Mouse (Mus musculus): Measurements from ENCODE around the gene Spink4.

Gene Spink4

DNA sequence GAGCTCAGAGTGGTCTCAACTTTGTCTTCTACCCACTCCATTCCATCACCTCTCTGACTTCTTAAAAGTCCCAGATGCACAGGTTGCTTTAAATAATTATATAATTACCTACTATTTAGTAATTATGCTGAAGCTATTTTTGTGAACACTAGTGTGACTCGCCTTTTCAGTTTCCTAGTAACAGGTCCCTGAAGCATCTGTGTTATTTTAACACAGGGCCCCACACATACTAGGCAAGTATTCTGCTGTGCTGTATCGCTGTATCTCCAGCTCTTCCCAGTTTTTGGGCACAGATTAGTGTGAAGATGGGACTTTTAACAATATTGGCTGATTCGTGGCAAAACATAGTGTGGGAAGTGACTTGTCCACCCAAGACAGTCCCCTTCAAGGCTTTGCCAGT, 43.7 kb downstream of the Spink4 start:
- no peak for DNase-seq (ENCODE audit: low read depth in 1 of 2, low spot score in 2 of 2)

DNA sequence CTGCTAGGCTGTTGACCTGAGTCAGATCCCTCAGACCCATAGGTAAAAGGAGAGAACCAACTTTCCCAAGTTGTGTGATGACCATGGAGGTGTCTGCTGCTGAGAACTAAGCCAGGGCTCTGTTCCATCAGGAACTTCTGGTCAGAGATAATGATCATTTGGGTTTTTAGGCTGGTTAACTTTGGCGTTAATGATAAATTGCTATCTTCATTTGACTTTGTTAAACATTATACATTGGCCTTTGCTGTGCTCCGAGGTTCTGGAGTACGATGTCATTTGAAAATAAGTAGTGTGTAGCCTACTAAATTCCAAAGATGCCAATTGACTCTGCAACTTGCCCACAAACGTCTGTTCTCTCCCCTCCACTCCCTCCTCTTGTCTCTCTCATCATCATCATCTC, 49.3 kb downstream of the Spink4 start:
- no peak for DNase-seq (ENCODE audit: low read depth in 1 of 2, low spot score in 2 of 2)

DNA sequence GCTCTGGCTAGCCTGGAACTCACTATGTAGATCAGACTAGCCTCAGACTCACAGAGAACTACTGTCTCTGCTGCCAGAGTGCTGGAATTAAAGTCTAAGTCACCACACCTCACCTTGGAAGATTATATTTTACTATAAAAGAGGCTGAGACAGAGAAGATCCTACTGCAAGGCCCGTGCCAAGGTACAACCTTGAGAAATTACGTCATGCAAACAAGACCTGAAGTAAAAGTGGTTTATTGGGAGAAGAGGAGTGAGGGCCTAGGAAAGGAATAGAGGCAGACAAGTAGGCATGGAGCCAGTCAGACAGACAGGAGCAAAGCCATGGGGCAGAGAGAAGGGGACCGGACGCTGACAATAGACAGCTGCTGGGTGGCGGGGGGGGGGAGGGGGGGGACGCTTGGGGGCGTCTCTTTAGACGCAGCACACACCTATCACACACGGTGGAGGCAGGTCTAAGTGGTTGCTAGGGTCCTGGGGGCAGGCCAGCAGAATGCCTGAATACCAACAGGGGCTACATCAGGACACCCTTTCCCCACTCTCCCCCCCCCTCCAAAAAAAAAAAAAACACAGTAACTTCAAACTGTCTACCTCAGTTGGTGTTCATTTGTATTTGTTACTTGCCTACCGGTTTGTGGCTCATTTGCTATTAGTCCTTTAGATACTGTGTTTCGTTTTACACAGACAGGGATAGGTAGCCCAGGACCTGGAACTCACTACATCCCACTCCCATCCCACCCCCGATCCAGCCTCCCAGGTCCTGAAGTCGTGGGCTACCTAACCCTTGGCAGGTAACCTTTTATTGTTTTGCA, 50.1 kb downstream of the Spink4 start:
- no peak for DNase-seq (ENCODE audit: low read depth in 1 of 2, low spot score in 2 of 2)

DNA sequence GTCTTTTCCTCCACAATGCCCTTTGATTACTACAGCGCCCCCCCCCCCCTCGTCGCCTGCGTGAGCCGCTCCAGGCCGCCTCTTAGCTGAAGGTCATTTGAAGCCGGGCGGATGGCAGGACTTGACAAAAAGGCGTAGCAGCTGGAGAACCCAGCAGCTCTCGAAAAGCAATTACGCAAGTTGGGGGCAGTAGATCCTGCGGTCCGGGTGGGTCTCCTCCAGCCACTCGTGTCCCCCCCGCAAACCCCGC, 50.7 kb downstream of the Spink4 start:
- DNase-seq (ENCODE audit: low read depth in 1 of 2, low spot score in 2 of 2), result no peak

DNA sequence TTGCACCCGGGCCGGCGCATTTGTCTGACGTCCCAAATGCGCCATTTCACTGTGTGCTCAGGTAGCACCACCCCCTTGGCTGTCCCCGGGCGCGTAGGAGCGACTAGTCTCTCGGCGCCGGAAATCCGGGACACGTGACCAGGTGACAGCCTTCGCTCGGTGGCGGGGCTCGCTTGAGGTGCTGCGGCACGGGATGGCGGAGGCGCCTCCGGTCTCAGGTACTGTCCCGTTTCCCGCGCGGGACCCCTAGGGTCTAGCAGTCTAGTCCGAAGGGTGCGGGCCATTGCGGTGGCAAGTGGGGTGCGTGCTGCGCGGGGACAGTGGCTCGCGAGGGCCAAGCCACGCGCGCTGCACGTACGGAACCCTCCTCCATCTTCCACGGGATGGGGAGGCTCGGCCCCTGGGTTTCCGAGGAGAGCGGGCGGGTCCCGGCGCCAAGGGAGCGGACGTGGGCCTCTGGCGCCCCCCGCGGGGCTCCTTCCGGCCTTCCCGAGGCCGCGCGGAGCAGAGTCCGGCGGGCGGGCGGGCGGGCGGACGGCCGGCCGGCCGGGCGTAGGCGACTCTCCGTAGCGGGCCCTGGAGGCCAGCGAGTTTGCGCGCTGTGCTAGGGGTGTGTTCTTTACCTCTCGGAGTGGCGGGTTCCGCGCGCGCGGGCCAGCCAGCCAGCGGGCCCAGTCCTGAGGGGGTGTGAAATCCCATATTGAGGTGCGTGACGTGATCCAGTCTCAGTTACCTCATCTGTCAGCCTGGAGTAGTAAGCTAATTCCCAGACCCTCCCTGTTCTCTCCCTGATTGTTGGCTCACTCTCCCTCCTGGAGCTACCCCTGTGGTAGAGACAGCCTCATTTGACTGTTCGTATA, 51.2 kb downstream of the Spink4 start, which contains the start of gene Nfx1:
Gene Nfx1 (plus strand): TSS at position 65 of the 860 bp plus-strand sequence.
- peak; percentile 80 to 87 for DNase-seq (ENCODE audit: low read depth in 1 of 2, low spot score in 2 of 2)

DNA sequence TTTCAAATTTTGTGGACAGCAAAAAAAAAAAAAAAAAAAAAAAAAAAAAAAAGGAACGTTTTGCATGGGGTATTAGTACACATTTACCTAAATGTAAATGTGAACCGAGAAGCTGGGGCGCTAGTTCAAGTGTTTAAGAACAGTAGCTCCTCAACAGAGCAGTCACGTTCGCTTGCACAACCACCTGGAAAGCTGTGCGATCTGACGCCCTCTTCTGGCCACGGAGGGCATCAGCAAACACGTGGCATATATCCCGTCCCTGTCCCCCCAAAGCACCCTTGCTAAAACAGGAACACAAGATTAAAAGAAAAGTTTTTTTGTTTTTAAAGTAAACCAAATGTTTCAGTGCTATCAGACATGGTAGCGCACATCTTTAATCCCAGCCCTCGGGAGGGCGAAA, 51.9 kb downstream of the Spink4 start:
- DNase-seq (ENCODE audit: low read depth in 1 of 2, low spot score in 2 of 2), result peak in 1 of 2 experiments; percentile 26

DNA sequence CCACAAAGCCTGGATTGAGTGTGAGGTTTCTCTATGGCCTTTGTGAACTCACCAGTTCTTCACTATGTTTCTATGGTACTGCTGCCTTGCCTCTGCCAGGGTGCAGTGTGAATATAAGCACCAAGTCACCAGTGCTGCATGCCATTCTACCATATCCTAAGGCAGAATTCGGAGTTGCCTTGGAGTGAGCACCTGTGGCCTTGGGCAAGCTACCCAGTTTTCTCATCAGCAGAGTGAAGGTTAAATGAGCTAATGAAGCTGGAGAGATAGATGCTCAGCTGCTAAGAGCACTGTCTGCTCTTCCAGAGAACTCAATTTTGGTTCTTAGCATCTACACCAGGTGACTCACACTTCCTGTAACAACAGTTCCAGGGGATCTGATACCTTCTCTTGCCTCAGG, 54.2 kb downstream of the Spink4 start:
- no peak for DNase-seq (ENCODE audit: low read depth in 1 of 2, low spot score in 2 of 2)

DNA sequence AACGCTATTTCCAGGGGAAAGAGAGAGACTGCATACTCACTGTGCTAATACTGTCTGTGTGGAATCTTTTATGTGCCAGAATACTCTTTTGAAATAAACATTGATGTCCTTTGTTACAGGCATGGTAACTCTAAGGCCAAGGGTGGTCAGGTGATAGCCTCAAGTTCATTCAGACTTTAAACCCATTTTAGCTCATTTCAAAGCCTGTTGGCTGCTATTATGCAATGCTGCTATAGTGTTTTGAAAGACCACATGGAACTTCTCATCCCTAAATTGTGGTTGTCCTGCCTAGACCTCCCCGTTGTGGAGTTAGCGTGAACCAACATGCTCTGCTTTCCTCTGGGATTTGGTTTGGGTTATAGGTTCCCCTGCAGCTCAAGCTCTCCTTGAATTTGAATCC, 55.8 kb downstream of the Spink4 start:
- DNase-seq (ENCODE audit: low read depth in 1 of 2, low spot score in 2 of 2), result no peak

DNA sequence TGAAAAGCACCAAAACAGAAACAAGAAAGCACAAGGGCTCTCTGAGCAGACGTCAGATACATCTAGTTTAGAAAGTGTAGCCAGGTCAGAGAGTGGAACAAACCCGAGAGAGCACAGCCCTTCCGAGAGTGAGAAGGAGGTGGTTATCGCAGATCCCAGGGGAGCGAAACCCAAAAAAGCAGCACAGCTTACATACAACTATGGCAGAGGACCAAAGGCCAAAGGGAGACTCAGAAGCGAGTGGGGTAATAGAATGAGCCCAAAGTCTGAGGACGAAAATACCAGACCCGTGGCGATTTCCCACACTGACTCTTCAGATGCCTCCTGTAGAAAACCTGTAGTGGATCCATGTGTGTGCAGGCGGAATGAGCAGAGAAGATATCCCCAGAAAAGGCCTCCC, 56.8 kb downstream of the Spink4 start:
- DNase-seq (ENCODE audit: low read depth in 1 of 2, low spot score in 2 of 2), result no peak

DNA sequence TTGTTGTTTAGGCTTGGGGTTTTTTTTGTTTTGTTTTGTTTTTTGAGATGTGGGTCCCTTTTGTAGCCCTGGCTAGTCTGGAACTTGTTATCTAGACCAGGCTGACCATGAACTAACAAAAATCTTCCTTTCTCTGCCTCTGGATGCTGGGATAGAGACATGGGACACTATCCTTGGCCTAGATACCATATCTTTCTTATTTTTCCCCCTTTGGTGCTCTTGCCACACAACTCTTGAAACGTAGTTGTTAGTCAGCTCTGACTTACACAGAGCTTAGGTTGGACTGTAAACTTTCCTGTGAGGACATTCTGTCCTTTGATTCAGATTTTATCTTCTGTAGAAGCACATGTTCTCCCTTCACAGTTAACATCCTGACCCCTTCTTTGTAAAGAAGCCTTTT, 59.6 kb downstream of the Spink4 start:
- no peak for DNase-seq (ENCODE audit: low read depth in 1 of 2, low spot score in 2 of 2)

All from monocyte, adult 2 months (primary cell).